ENCODE assay signal across 10 mouse cellular contexts in genomic region chr10:77677562-77677961, GRCm38 (mm10). TPM values are rescaled to one million over a fixed set of nuclear protein-coding genes. Genes with fewer than 3 reads are reported as not detected.
DNase-seq lines count a peak whose midpoint lies in the region; ATAC-seq and TF ChIP-seq lines count a peak whose summit lies in the region.
"Had no signal": no experiment of that assay in that cellular context is flagged by ENCODE, and none has a peak within 500 bp of the region (broad histone marks: within the 10 kb centered on the region; RNA-seq: fewer than 3 reads in every experiment).

No protein-coding gene starts in this region.

- H3K27me3 ChIP-seq in lung, postnatal 0 days (replicated peaks; ENCODE audit: insufficient read depth, low read length) = peaks cover 18% of the 10 kb centered on the region
- H3K27me3 ChIP-seq in forebrain, embryonic 13.5 days = peaks cover 28% of the 10 kb centered on the region
- H3K27me3 ChIP-seq in liver, postnatal 0 days (ENCODE audit: insufficient read depth, low read length) = peaks cover 32% of the 10 kb centered on the region

- WGBS in lung, postnatal 0 days = 2% methylated on average over 35 of the region's 35 CpGs
- under 1% methylated on average over 35 of the region's 35 CpGs for WGBS in forebrain, embryonic 13.5 days
- under 1% methylated on average over 35 of the region's 35 CpGs for WGBS in liver, postnatal 0 days (ENCODE audit: insufficient replicate concordance)

- ATAC-seq in lung, postnatal 0 days = no peak
- peak; percentile 63; the same call in 1 of the 2 replicates for ATAC-seq in forebrain, embryonic 13.5 days
- ATAC-seq in liver, postnatal 0 days = no peak

- 0 out of 2 replicates have a peak overlapping the region, but pooled peaks have one; percentile 25 for H3K4me2 ChIP-seq in lung, postnatal 0 days (replicated peaks; ENCODE audit: low read depth, low read length)
- peak overlapping the region; percentile 74 for H3K4me2 ChIP-seq in forebrain, embryonic 13.5 days
- H3K4me2 ChIP-seq in liver, postnatal 0 days (ENCODE audit: low read depth, low read length) = no peak overlapping the region

- no peaks in the 10 kb centered on the region for H3K4me1 ChIP-seq in lung, postnatal 0 days (ENCODE audit: insufficient read depth, low read depth, low read length)
- H3K4me1 ChIP-seq in forebrain, embryonic 13.5 days = peaks cover 13% of the 10 kb centered on the region
- no peaks in the 10 kb centered on the region; the same call in 1 of the 2 replicates for H3K4me1 ChIP-seq in liver, postnatal 0 days (ENCODE audit: insufficient read depth)

- H3K36me3 ChIP-seq in lung, postnatal 0 days (ENCODE audit: insufficient read depth, low read length) = no peaks in the 10 kb centered on the region
- no peaks in the 10 kb centered on the region for H3K36me3 ChIP-seq in forebrain, embryonic 13.5 days (ENCODE audit: poor library complexity, severe bottlenecking)
- H3K36me3 ChIP-seq in liver, postnatal 0 days (replicated peaks; ENCODE audit: insufficient read depth, low read length) = no peaks in the 10 kb centered on the region

- H3K27ac ChIP-seq in lung, postnatal 0 days (ENCODE audit: low read length) = no peak overlapping the region
- peak overlapping the region; percentile 14; the same call in 1 of the 2 replicates for H3K27ac ChIP-seq in forebrain, embryonic 13.5 days
- no peak overlapping the region for H3K27ac ChIP-seq in liver, postnatal 0 days (ENCODE audit: low read depth)

- H3K4me3 ChIP-seq in lung, postnatal 0 days (ENCODE audit: low read depth, low read length) = no peak overlapping the region
- peak overlapping the region; percentile 37 for H3K4me3 ChIP-seq in forebrain, embryonic 13.5 days
- peak overlapping the region; percentile 9; the same call in 1 of the 2 replicates for H3K4me3 ChIP-seq in liver, postnatal 0 days (ENCODE audit: low read depth, low read length)

- TF ChIP-seq CTCF in lung, postnatal 0 days (IDR thresholded peaks at IDR 0.05) = no peak
- no peak for TF ChIP-seq CTCF in liver, postnatal 0 days (IDR thresholded peaks at IDR 0.05; ENCODE audit: low read depth)

- no peaks in the 10 kb centered on the region for H3K9me3 ChIP-seq in lung, postnatal 0 days (ENCODE audit: low read length)
- no peaks in the 10 kb centered on the region for H3K9me3 ChIP-seq in forebrain, embryonic 13.5 days (replicated peaks)
- H3K9me3 ChIP-seq in liver, postnatal 0 days (ENCODE audit: low read length) = no peaks in the 10 kb centered on the region

- no peak overlapping the region for H3K9ac ChIP-seq in lung, postnatal 0 days (replicated peaks; ENCODE audit: low read depth)
- H3K9ac ChIP-seq in forebrain, embryonic 13.5 days = peak overlapping the region; percentile 34
- no peak overlapping the region for H3K9ac ChIP-seq in liver, postnatal 0 days (replicated peaks)

- TF ChIP-seq EP300 in lung, postnatal 0 days (IDR thresholded peaks at IDR 0.05) = no peak
- TF ChIP-seq EP300 in liver, postnatal 0 days (IDR thresholded peaks at IDR 0.05; ENCODE audit: low read depth) = no peak

- no peak for DNase-seq in lung, postnatal 0 days (ENCODE audit: low spot score)
- no peak for DNase-seq in lung, postnatal 10 days
- no peak for DNase-seq in liver, postnatal 0 days
- peak; percentile 40 for DNase-seq in thymus, postnatal 25 days
- no peak for DNase-seq in gastrocnemius, adult 8-10 months (ENCODE audit: low spot score in 2 of 2)
- no peak for DNase-seq in gastrocnemius, postnatal 10 days
- no peak for DNase-seq in c-Kit-positive CD71-positive TER-119-positive erythroid progenitor cells, embryonic 14.5 days (ENCODE audit: low spot score)

RNA-seq across cellular contexts. Expression of gene Tspear, which starts 8.8 kb away (rescaled TPM):
- polyA plus RNA-seq in lung, postnatal 0 days (2015; fragmentation: Nextera tagmentation; extraction: Ambion mirVana) = 0.12 and 0.13 TPM in 2 replicates
- polyA plus RNA-seq in forebrain, embryonic 13.5 days (2015; fragmentation: Nextera tagmentation; extraction: Ambion mirVana) = 0.64 and 0.65 TPM in 2 replicates
- 0.06 TPM in 1 of 2 replicates, not detected in the other for polyA plus RNA-seq in liver, postnatal 0 days (2015; fragmentation: Nextera tagmentation; extraction: Ambion mirVana)
- total RNA-seq in gastrocnemius, adult 8-10 months (2022) = not detected
- not detected for total RNA-seq in gastrocnemius, postnatal 10 days (2021)

RNA-seq across cellular contexts. Expression of gene Gm19402, which starts 13.0 kb away (rescaled TPM):
- not detected in 2 replicates for polyA plus RNA-seq in lung, postnatal 0 days (2015; fragmentation: Nextera tagmentation; extraction: Ambion mirVana)
- not detected in 2 replicates for polyA plus RNA-seq in forebrain, embryonic 13.5 days (2015; fragmentation: Nextera tagmentation; extraction: Ambion mirVana)
- polyA plus RNA-seq in liver, postnatal 0 days (2015; fragmentation: Nextera tagmentation; extraction: Ambion mirVana) = not detected in 2 replicates
- not detected for total RNA-seq in gastrocnemius, adult 8-10 months (2022)
- total RNA-seq in gastrocnemius, postnatal 10 days (2021) = not detected
- total RNA-seq: layer of hippocampus, postnatal 14 days had no signal
- polyA plus RNA-seq: spleen, adult 2 months had no signal

RNA-seq across cellular contexts. Expression of gene Gm9508, which starts 19.5 kb away (rescaled TPM):
- polyA plus RNA-seq in lung, postnatal 0 days (2015; fragmentation: Nextera tagmentation; extraction: Ambion mirVana) = not detected in 2 replicates
- polyA plus RNA-seq in forebrain, embryonic 13.5 days (2015; fragmentation: Nextera tagmentation; extraction: Ambion mirVana) = not detected in 2 replicates
- not detected in 2 replicates for polyA plus RNA-seq in liver, postnatal 0 days (2015; fragmentation: Nextera tagmentation; extraction: Ambion mirVana)
- not detected for total RNA-seq in gastrocnemius, adult 8-10 months (2022)
- not detected for total RNA-seq in gastrocnemius, postnatal 10 days (2021)
- total RNA-seq: layer of hippocampus, postnatal 14 days had no signal
- polyA plus RNA-seq: spleen, adult 2 months had no signal

RNA-seq across cellular contexts. Expression of gene Gm10272, which starts 28.9 kb away (rescaled TPM):
- not detected in 2 replicates for polyA plus RNA-seq in lung, postnatal 0 days (2015; fragmentation: Nextera tagmentation; extraction: Ambion mirVana)
- polyA plus RNA-seq in forebrain, embryonic 13.5 days (2015; fragmentation: Nextera tagmentation; extraction: Ambion mirVana) = not detected in 2 replicates
- polyA plus RNA-seq in liver, postnatal 0 days (2015; fragmentation: Nextera tagmentation; extraction: Ambion mirVana) = not detected in 2 replicates
- not detected for total RNA-seq in gastrocnemius, adult 8-10 months (2022)
- not detected for total RNA-seq in gastrocnemius, postnatal 10 days (2021)
- total RNA-seq: layer of hippocampus, postnatal 14 days had no signal
- polyA plus RNA-seq: spleen, adult 2 months had no signal

RNA-seq across cellular contexts. Expression of gene Gm10024, which starts 33.7 kb away (rescaled TPM):
- polyA plus RNA-seq in lung, postnatal 0 days (2015; fragmentation: Nextera tagmentation; extraction: Ambion mirVana) = not detected in 2 replicates
- polyA plus RNA-seq in forebrain, embryonic 13.5 days (2015; fragmentation: Nextera tagmentation; extraction: Ambion mirVana) = not detected in 2 replicates
- not detected in 2 replicates for polyA plus RNA-seq in liver, postnatal 0 days (2015; fragmentation: Nextera tagmentation; extraction: Ambion mirVana)
- not detected for total RNA-seq in gastrocnemius, adult 8-10 months (2022)
- not detected for total RNA-seq in gastrocnemius, postnatal 10 days (2021)
- total RNA-seq: layer of hippocampus, postnatal 14 days had no signal
- polyA plus RNA-seq: spleen, adult 2 months had no signal
